Mouse (Mus musculus) forebrain, embryonic 15.5 days (tissue): ENCODE measurements around the gene Hadhb. TPM values are rescaled to one million over a fixed set of nuclear protein-coding genes. Genes with fewer than 3 reads are reported as not detected.

Source experiments
- ATAC-seq: fragments of 200-750 bp; cut with Nextera tagmentation; replicated peaks from 2 replicates; pipeline ENCODE4 v1.8.0; 2017; ENCODE audit warnings: mild to moderate bottlenecking, moderate TSS enrichment, moderate library complexity
- H3K27ac ChIP-seq: fragments of 300-500 bp; sonication (generic); replicated peaks from 2 replicates; pipeline ENCODE4 v1.5.1; 2015; ENCODE audit warnings: mild to moderate bottlenecking, inconsistent platforms
- H3K27me3 ChIP-seq: fragments of 300-500 bp; sonication (generic); 2 replicates; pipeline ENCODE4 v1.6.1; 2015; ENCODE audit warnings: inconsistent platforms
- H3K36me3 ChIP-seq: fragments of 300-500 bp; sonication (generic); 2 replicates; pipeline ENCODE4 v1.6.1; 2015; ENCODE audit warnings: mild to moderate bottlenecking, inconsistent platforms
- H3K4me1 ChIP-seq: fragments of 300-500 bp; sonication (generic); 2 replicates; pipeline ENCODE4 v1.6.1; 2015; ENCODE audit warnings: inconsistent platforms
- H3K4me2 ChIP-seq: fragments of 300-500 bp; sonication (generic); replicated peaks from 2 replicates; pipeline ENCODE4 v1.6.1; 2015; ENCODE audit warnings: mild to moderate bottlenecking, inconsistent platforms
- H3K4me3 ChIP-seq: fragments of 300-500 bp; sonication (generic); 2 replicates; pipeline ENCODE4 v1.5.1; 2015; ENCODE audit warnings: mild to moderate bottlenecking, inconsistent platforms
- H3K9ac ChIP-seq: fragments of 300-500 bp; sonication (generic); replicated peaks from 2 replicates; pipeline ENCODE4 v1.6.1; 2015; ENCODE audit warnings: mild to moderate bottlenecking, inconsistent platforms
- H3K9me3 ChIP-seq: fragments of 300-500 bp; sonication (generic); 2 replicates; pipeline ENCODE4 v1.6.1; 2016; ENCODE audit warnings: inconsistent platforms
- WGBS: fragments of 180-500 bp; shearing (Covaris S2); methylation state at CpG from one replicate; pipeline ENCODE4 v1.1.7; 2015; ENCODE audit warnings: mixed read lengths; 5-methylcytosine and 5-hydroxymethylcytosine counted together
- polyA plus RNA-seq: library from polyadenylated mRNA; unstranded; fragments of >200 nt; fragmentation: Nextera tagmentation; extraction: Ambion mirVana; gene quantifications from 2 replicates; pipeline ENCODE4 v1.2.1, GENCODE M21; 2015

The Hadhb gene
- polyA plus RNA-seq, result 65.2 and 73.6 TPM in 2 replicates

DNA sequence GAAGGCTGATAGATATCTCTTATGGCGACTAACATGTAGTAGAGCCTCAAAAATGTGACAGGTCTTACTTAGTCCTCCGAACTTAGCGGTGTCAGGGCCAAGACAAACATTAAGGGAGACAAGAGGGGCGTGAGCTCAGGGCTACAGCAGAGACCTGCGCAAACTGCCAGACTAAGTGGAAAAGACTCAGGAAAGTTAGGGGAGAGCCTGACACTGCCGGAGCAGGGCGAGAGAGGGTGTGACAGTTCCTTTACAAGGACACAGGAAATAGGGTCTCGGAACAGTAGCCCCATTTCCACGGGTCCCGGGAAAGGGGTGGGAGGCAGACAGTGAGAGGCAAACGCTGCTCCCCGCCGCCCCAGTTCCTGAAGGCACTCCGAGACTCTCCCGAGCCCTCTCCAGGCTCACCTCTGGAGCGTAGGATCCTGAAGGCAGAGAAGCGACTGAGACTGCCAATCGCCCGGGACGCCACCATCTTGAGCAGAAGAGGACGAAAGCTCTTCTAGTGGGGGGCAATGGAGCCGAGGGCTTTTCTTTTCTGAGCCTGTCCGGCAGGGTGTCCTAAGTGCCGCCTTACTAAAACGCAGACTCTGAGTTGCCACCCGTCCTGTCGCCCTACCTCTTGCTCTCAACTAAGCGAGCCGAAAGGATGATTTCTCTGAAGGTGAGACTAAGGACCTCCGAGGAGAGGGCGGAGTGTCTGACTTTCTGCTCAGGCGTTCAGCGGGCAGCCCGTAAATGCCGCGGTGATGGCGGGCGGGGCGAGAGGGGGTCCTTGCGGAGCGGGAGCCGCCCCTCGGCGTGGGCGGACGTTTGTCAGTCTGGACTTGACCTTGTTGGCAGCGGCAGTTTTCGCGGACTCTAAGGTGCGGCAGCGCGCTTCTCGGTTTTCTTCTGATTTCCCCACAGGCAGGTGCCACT is at the start of gene Hadhb, which contains the start of gene Hadha:
Hadhb (plus strand) TSS at position 775 of the 921 bp plus-strand sequence.
Hadha (minus strand) TSS at position 689 of the 921 bp plus-strand sequence.
- H3K27ac ChIP-seq, result peak within 1 kb of the TSS; percentile 88
- peak; percentile 90 for ATAC-seq
- under 1% methylated on average over 53 of the region's 53 CpGs for WGBS
- H3K4me1 ChIP-seq, result peaks cover 32% of the 10 kb centered on the region
- H3K36me3 ChIP-seq, result no peaks in the 10 kb centered on the region
- H3K4me3 ChIP-seq, result peak within 1 kb of the TSS; percentile 93
- H3K9ac ChIP-seq, result peak within 1 kb of the TSS; percentile 87
- no peaks in the 10 kb centered on the region for H3K9me3 ChIP-seq
- H3K4me2 ChIP-seq, result peak within 1 kb of the TSS; percentile 85
- no peaks in the 10 kb centered on the region for H3K27me3 ChIP-seq

DNA sequence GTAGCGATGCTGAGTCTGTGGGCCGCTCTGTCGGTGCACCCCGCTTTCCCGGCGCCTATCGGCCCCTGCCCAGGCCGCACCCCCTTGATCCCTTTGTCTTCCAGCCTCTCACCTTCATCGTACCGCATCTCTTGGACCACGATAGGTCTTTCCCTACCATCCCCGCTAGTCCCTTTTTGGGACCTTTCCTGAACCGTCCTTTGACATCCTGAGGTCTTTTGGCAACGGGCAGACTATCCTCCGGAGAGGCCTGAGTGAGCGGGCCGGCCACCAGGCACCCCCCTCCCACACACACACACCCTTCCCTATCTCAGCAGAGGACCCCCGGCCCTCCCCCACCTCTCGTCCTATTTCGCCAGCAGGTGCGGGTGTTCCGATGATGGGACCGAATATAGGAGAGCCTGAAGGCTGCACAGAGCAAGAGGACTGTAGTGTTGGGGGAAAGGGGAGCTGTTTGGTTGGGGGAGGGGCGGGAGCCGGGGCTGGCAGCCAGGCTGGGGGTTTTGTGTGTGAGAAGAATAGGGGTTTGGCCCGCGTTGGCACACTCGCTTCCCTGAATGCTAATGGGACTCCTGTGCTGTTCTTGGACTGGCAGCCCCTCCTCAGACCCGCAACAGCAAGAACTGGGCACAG is 49.3 kb upstream of the Hadhb start, which contains the start of gene 3110082J24Rik:
3110082J24Rik (minus strand) TSS at position 419 of the 633 bp plus-strand sequence.
- peak within 1 kb of the TSS; percentile 77 for H3K4me3 ChIP-seq
- H3K4me1 ChIP-seq, result peaks cover 58% of the 10 kb centered on the region
- peak within 1 kb of the TSS; percentile 84 for H3K27ac ChIP-seq
- H3K4me2 ChIP-seq, result peak within 1 kb of the TSS; percentile 86
- ATAC-seq, result peak; percentile 74
- peak within 1 kb of the TSS; percentile 71 for H3K9ac ChIP-seq
- under 1% methylated on average over 29 of the region's 29 CpGs for WGBS
- H3K27me3 ChIP-seq, result no peaks in the 10 kb centered on the region
- no peaks in the 10 kb centered on the region for H3K36me3 ChIP-seq
- H3K9me3 ChIP-seq, result no peaks in the 10 kb centered on the region

DNA sequence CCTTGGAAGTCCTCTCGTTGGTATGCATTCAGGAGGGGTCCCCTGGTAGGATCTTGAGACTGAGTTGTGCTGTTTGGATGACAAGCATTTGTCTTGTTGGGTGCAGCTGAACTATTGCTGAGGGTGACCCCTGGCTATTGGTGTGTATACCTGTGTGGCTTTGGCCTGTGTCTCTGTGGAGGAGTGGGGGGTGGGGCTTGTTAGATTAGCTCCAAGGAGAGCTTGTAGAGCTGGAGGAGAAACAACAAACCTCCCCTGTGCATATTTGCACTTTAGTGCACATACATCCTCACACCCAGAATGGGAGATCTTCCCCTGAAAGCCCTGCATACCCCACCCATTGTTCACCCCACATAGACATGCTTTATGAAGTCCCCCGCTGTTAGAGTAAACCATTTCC is 48.3 kb upstream of the Hadhb start:
- peak overlapping the region; percentile 84 for H3K27ac ChIP-seq
- ATAC-seq, result no peak
- no peak overlapping the region for H3K9ac ChIP-seq
- WGBS, result 6% methylated on average over 2 of the region's 2 CpGs
- H3K4me1 ChIP-seq, result peaks cover 68% of the 10 kb centered on the region
- H3K4me2 ChIP-seq, result peak overlapping the region; percentile 86
- H3K9me3 ChIP-seq, result no peaks in the 10 kb centered on the region
- no peaks in the 10 kb centered on the region for H3K36me3 ChIP-seq
- H3K4me3 ChIP-seq, result peak overlapping the region; percentile 77
- no peaks in the 10 kb centered on the region for H3K27me3 ChIP-seq

DNA sequence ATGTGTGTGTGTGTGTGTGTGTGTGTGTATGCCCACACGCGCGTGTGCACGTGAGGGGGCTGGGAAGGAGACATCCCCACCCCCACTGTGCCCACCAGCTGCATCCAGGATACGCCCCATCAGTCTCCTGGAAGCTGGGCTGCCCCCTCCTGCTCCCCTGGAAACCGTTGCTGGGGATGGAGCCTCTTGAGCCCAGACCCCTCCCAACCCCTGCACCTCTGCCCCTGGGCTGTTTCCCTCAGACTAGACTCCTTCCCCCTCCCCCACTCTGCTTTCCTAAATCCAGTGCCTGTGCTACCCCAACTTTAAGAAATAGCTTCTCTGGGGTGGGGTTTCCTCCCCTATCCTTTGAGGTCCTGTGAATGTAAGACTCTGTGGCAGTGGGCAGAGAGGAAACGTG is 47.9 kb upstream of the Hadhb start:
- H3K9ac ChIP-seq, result no peak overlapping the region
- peak overlapping the region; percentile 77 for H3K4me3 ChIP-seq
- peak overlapping the region; percentile 86 for H3K4me2 ChIP-seq
- H3K36me3 ChIP-seq, result no peaks in the 10 kb centered on the region
- H3K4me1 ChIP-seq, result peaks cover 68% of the 10 kb centered on the region
- peak overlapping the region; percentile 84 for H3K27ac ChIP-seq
- H3K9me3 ChIP-seq, result no peaks in the 10 kb centered on the region
- no peaks in the 10 kb centered on the region for H3K27me3 ChIP-seq
- under 1% methylated on average over 7 of the region's 7 CpGs for WGBS
- peak; percentile 53 for ATAC-seq

- 5% methylated on average over 5 of the region's 5 CpGs for WGBS
- H3K27me3 ChIP-seq, result no peaks in the 10 kb centered on the region
- H3K27ac ChIP-seq, result peak overlapping the region; percentile 84
- ATAC-seq, result no peak
- H3K4me3 ChIP-seq, result 0 out of 2 replicates have a peak overlapping the region, but pooled peaks have one; percentile 77
- H3K9ac ChIP-seq, result no peak overlapping the region
- H3K4me1 ChIP-seq, result peaks cover 68% of the 10 kb centered on the region
- H3K36me3 ChIP-seq, result no peaks in the 10 kb centered on the region
- H3K4me2 ChIP-seq, result peak overlapping the region; percentile 86
- H3K9me3 ChIP-seq, result no peaks in the 10 kb centered on the region
Measured at GRCm38 (mm10) chr5:30107611-30108041, 47.4 kb upstream of the Hadhb start.

GRCm38 (mm10) chr5:30108233-30108632 is 46.8 kb upstream of the Hadhb start:
- Histone ChIP-seq H3K4me3 (no peak overlapping the region), H3K4me1 (peaks cover 68% of the 10 kb centered on the region), H3K27me3 (no peaks in the 10 kb centered on the region), H3K9ac (no peak overlapping the region), H3K9me3 (no peaks in the 10 kb centered on the region), H3K36me3 (no peaks in the 10 kb centered on the region), H3K27ac (0 out of 2 replicates have a peak overlapping the region, but pooled peaks have one; percentile 84), H3K4me2 (peak overlapping the region; percentile 86; the same call in 1 of the 2 replicates)
- WGBS, result 62% methylated on average over 6 of the region's 6 CpGs
- no peak for ATAC-seq

GRCm38 (mm10) chr5:30109899-30110298 is 45.1 kb upstream of the Hadhb start:
- Histone ChIP-seq H3K9ac (no peak overlapping the region), H3K4me2 (no peak overlapping the region), H3K27ac (no peak overlapping the region), H3K4me3 (no peak overlapping the region), H3K36me3 (no peaks in the 10 kb centered on the region), H3K9me3 (no peaks in the 10 kb centered on the region), H3K4me1 (peaks cover 73% of the 10 kb centered on the region), H3K27me3 (no peaks in the 10 kb centered on the region)
- ATAC-seq, result no peak
- WGBS, result 31% methylated on average over 2 of the region's 2 CpGs

DNA sequence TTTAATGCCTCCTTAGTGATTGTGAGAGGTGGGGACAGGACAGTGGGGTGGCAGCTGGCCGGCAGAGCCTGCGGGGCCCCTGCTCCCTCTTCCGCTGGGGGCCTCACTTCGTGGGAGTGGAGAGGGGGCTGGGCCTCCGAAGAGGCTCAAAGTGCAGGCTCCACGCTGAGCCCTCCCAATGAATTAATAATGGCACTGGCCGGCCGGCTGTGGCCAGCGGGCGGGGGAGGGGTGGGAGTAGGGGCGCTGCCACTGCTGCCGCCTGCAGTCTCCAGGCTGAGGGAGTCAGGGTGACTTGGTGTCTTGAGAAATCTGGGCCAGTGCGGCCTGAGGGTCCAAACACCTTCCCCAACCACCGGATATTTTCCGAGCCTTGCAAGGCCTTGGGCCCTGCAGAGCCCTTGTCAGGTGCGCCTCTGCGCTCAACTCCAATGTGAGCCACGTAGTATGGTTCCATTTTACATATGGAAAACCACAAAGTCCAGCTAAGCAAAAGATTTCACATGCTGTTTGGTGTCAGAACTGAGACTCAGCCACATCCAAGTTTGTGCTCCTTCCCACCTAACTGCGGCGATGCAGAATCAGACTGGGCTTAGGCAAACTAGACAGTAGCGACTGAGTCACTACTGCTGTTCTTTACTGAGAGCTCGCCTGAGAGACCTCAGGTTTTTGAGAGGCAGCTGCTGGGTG is 44.5 kb upstream of the Hadhb start:
- Histone ChIP-seq H3K27ac (no peak overlapping the region), H3K9me3 (no peaks in the 10 kb centered on the region), H3K4me2 (peak overlapping the region; percentile 32), H3K27me3 (no peaks in the 10 kb centered on the region), H3K4me1 (peaks cover 69% of the 10 kb centered on the region), H3K4me3 (peak overlapping the region; percentile 3; the same call in 1 of the 2 replicates), H3K9ac (no peak overlapping the region), H3K36me3 (no peaks in the 10 kb centered on the region)
- 13% methylated on average over 22 of the region's 22 CpGs for WGBS
- ATAC-seq, result no peak

DNA sequence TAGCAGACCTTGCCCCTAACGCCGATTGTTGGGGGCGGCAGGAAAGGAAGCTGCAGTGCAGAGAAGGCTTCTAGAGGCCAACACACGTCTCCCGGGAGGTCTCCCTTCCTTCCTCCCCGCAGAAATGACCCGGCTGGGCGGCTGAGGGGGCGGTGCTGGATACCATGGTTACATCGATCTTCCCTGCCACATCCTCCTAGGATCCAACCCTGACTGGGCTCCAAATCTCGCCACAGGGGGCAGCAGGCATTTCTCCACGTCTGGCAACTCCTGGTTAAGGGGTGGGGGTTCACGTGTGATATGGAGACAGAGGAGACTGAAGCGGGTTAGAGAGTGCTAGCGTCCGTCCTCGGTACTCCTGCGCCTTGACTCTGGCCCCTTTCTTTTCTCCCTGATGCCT is 43.9 kb upstream of the Hadhb start:
- Histone ChIP-seq H3K27me3 (no peaks in the 10 kb centered on the region), H3K9me3 (no peaks in the 10 kb centered on the region), H3K4me2 (peak overlapping the region; percentile 32), H3K4me1 (peaks cover 63% of the 10 kb centered on the region), H3K4me3 (peak overlapping the region; percentile 3; the same call in 1 of the 2 replicates), H3K9ac (no peak overlapping the region), H3K36me3 (no peaks in the 10 kb centered on the region; the same call in 1 of the 2 replicates), H3K27ac (no peak overlapping the region)
- 11% methylated on average over 18 of the region's 18 CpGs for WGBS
- no peak for ATAC-seq

DNA sequence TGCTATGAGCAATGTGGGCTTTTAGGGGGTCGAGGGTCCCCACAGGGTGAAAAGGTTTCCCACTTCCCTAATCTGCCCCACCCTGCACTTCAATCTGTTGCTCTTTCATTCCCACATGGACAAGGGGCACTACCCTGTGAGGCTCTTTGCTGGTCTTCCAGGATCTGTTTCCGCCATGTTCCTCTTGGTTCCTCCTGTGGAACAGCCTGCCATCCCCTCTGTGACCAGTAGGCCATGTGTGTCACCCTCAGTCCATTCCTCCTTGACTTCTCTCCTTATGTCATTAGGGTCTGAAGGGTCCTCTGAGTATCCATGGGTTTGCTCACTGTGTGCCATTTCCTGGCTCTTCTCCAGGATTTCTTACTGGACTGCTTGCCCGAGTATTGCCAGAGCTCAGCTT is 43.3 kb upstream of the Hadhb start:
- Histone ChIP-seq H3K27ac (no peak overlapping the region), H3K4me3 (no peak overlapping the region), H3K4me1 (peaks cover 56% of the 10 kb centered on the region), H3K27me3 (no peaks in the 10 kb centered on the region), H3K36me3 (peaks cover 4% of the 10 kb centered on the region; the same call in 1 of the 2 replicates), H3K9ac (no peak overlapping the region), H3K4me2 (no peak overlapping the region), H3K9me3 (no peaks in the 10 kb centered on the region)
- ATAC-seq, result no peak
- 65% methylated on average over 3 of the region's 3 CpGs for WGBS

- H3K36me3 ChIP-seq, result peaks cover 12% of the 10 kb centered on the region; the same call in 1 of the 2 replicates
- 88% methylated on average over 3 of the region's 3 CpGs for WGBS
- no peak overlapping the region for H3K4me2 ChIP-seq
- H3K9ac ChIP-seq, result no peak overlapping the region
- H3K27ac ChIP-seq, result no peak overlapping the region
- H3K9me3 ChIP-seq, result no peaks in the 10 kb centered on the region
- no peak for ATAC-seq
- peaks cover 48% of the 10 kb centered on the region for H3K4me1 ChIP-seq
- H3K27me3 ChIP-seq, result no peaks in the 10 kb centered on the region
- no peak overlapping the region for H3K4me3 ChIP-seq
Measured at GRCm38 (mm10) chr5:30112533-30113068, 42.4 kb upstream of the Hadhb start.
